Mouse (Mus musculus) lung, embryonic 14.5 days (tissue): ENCODE measurements around the gene Plxnb1. TPM values are rescaled to one million over a fixed set of nuclear protein-coding genes. Genes with fewer than 3 reads are reported as not detected.

Source experiments
- ATAC-seq: fragments of 200-750 bp; cut with Nextera tagmentation; 2 replicates; pipeline ENCODE4 v1.8.0; 2017; ENCODE audit warnings: mild to moderate bottlenecking, moderate TSS enrichment, moderate library complexity; ENCODE audit not compliant: insufficient read depth
- DNase-seq: peaks from one replicate; pipeline ENCODE4 v3.0.0-alpha.2; 2015
- H3K27ac ChIP-seq: fragments of 300-500 bp; sonication (generic); 2 replicates; pipeline ENCODE4 v1.5.1; 2014; ENCODE audit warnings: low read depth, mild to moderate bottlenecking, moderate library complexity
- H3K27me3 ChIP-seq: fragments of 300-500 bp; sonication (generic); 2 replicates; pipeline ENCODE4 v1.6.1; 2014; ENCODE audit warnings: low read length, control low read depth; ENCODE audit not compliant: insufficient read depth
- H3K36me3 ChIP-seq: fragments of 300-500 bp; sonication (generic); 2 replicates; pipeline ENCODE4 v1.6.1; 2014; ENCODE audit warnings: control low read depth; ENCODE audit not compliant: insufficient read depth
- H3K4me1 ChIP-seq: fragments of 300-500 bp; sonication (generic); 2 replicates; pipeline ENCODE4 v1.6.1; 2014; ENCODE audit warnings: antibody characterized with exemption, control low read depth; ENCODE audit not compliant: insufficient read depth
- H3K4me2 ChIP-seq: fragments of 300-500 bp; sonication (generic); 2 replicates; pipeline ENCODE4 v1.6.1; 2014; ENCODE audit warnings: mild to moderate bottlenecking
- H3K4me3 ChIP-seq: fragments of 300-500 bp; sonication (generic); 2 replicates; pipeline ENCODE4 v1.5.1; 2014; ENCODE audit warnings: low read depth, low read length
- H3K9ac ChIP-seq: fragments of 300-500 bp; sonication (generic); 2 replicates; pipeline ENCODE4 v1.6.1; 2014
- H3K9me3 ChIP-seq: fragments of 300-500 bp; sonication (generic); 2 replicates; pipeline ENCODE4 v1.6.1; 2016; ENCODE audit warnings: low read depth, low read length, control low read depth
- CTCF ChIP-seq: IDR thresholded peaks from 2 replicates; pipeline ENCODE4 v1.5.1; 2016; ENCODE audit warnings: antibody characterized with exemption, low read depth
- WGBS: fragments of 180-500 bp; shearing (Covaris S2); extraction: QIAGEN DNeasy Blood & Tissue Kit; methylation state at CpG from one replicate; pipeline ENCODE4 v1.1.7; 2014; 5-methylcytosine and 5-hydroxymethylcytosine counted together
- polyA plus RNA-seq: library from polyadenylated mRNA; unstranded; fragments of >200 nt; fragmentation: Nextera tagmentation; extraction: Ambion mirVana; gene quantifications from 2 replicates; pipeline ENCODE4 v1.2.1, GENCODE M21; 2014

The Plxnb1 gene
- polyA plus RNA-seq, 1 experiment from 2014 or later: 18.4 TPM

DNA sequence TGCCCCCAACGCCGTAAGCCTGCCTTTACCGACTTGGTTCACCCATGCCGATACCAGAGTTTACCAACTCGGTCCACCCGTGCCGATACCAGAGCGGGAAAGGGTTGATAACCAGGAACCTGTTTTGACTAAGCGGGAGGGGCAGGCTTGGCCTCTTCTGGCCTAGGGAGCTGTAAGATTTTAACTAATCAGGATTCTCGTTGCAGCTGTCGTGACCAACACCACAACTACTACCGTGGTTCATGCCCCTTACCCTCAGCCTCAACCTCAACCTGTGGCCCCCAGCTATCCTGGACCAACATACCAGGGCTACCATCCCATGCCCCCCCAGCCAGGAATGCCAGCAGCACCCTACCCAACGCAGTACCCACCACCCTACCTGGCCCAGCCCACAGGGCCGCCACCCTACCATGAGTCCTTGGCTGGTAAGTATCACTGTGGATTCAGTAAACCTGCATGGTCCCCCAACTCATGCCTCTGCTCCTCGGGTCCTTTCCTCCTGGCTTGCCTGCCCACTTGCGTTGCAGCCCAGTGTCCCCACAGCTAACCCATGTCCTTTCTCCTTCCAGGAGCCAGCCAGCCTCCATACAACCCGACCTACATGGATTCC is 39.0 kb upstream of the Plxnb1 start:
- TF ChIP-seq CTCF: no peak
- Histone ChIP-seq H3K4me3 (no peak overlapping the region), H3K9me3 (no peaks in the 10 kb centered on the region), H3K27ac (no peak overlapping the region), H3K9ac (no peak overlapping the region), H3K36me3 (peaks cover 39% of the 10 kb centered on the region), H3K27me3 (no peaks in the 10 kb centered on the region), H3K4me2 (no peak overlapping the region), H3K4me1 (0 out of 2 replicates have a peak, but pooled peaks cover 4% of the 10 kb centered on the region)
- no peak for DNase-seq
- no peak for ATAC-seq
- 89% methylated on average over 17 of the region's 17 CpGs for WGBS

DNA sequence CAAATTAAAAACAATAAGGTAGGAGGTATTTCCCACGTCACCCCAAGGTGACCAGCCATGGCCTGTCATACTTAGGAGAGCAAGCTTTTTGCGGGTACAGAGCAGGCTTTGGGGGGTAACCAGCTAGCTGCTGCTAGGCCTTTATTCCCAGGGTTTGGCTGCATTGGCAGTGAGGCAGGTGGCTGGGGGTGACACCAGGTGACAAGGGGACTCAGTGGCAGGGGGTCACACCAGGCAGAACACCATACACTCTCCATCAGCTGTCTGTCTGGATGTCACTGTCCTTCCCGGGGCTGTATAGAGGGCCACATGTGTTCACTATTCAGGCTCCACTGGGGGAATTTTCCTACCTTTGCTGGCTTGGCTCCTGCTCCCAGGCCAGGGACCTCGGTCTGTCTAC is 38.3 kb upstream of the Plxnb1 start:
- Histone ChIP-seq H3K4me2 (no peak overlapping the region), H3K4me3 (no peak overlapping the region), H3K27me3 (no peaks in the 10 kb centered on the region), H3K4me1 (0 out of 2 replicates have a peak, but pooled peaks cover 4% of the 10 kb centered on the region), H3K9me3 (no peaks in the 10 kb centered on the region), H3K27ac (no peak overlapping the region), H3K9ac (no peak overlapping the region), H3K36me3 (peaks cover 38% of the 10 kb centered on the region)
- TF ChIP-seq CTCF: no peak
- ATAC-seq (no peak), DNase-seq (no peak)
- 78% methylated on average over 4 of the region's 4 CpGs for WGBS

DNA sequence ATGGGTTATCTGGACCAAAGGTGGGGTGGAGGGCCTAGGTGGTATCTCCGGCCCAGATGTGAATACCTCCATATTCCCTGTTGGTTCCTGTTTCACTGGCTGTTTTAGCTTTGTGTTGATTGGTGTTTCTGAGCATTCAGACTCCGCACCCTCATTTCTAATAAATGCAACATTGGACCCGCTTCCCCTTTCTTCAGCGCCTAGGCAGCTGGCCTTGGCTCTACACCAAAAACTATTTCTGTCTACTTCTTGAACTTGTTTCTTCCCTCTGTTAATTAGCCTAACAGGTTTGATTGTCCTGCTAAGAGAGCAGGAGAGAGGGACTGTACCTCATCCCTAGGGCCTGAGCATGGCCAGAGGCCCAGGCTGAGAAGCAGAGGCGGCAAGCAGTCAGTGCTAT is 37.6 kb upstream of the Plxnb1 start:
- Histone ChIP-seq H3K36me3 (peaks cover 41% of the 10 kb centered on the region), H3K4me3 (no peak overlapping the region)
- no peak for ATAC-seq

DNA sequence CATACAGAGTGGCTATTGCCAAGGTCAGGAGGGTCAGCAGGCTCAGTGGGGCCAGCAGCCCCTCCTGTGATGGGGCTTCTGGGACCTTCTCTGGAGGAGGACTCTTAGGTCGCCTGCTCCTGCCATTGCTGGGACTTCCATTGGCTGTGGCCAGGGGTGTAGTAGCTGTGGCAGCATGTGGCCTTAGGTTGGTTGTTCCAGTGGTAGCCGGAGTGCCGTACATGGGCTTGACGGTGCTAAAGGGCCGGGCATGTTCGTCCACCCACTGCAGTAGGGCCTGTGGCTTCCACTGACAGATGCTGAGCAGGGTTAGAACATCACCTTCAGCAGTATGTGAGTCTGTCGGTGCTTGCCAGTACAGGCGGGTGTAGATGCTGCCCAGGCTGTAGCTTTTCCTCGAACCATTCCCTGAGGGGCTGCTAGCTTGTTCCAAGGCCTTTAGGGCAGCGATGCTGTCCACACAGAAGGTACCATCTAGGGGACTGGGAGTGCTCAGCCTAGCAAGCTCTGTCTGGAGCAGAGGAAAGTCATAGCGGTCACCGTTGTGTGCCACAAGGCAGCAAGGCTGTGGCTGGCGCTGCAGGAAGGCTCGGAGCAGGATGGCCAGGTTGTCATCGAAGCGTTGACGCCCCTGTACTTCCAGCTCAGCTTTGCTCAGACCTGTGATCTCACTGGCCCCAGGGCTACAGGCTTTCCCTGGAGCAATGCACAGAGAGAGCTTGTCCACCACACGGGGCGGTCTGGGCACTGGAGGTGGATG is 37.0 kb upstream of the Plxnb1 start:
- Histone ChIP-seq H3K9me3 (no peaks in the 10 kb centered on the region), H3K36me3 (peaks cover 47% of the 10 kb centered on the region), H3K4me1 (0 out of 2 replicates have a peak, but pooled peaks cover 4% of the 10 kb centered on the region), H3K4me2 (peak overlapping the region; percentile 66; the same call in 1 of the 2 replicates), H3K27ac (no peak overlapping the region), H3K27me3 (no peaks in the 10 kb centered on the region), H3K4me3 (peak overlapping the region; percentile 33; the same call in 1 of the 2 replicates), H3K9ac (peak overlapping the region; percentile 62; the same call in 1 of the 2 replicates)
- 87% methylated on average over 19 of the region's 19 CpGs for WGBS
- ATAC-seq: no peak
- no peak for TF ChIP-seq CTCF
- no peak for DNase-seq

More for the DNA sequence above, 37.6 kb upstream of the Plxnb1 start:
- Histone ChIP-seq H3K27me3 (no peaks in the 10 kb centered on the region), H3K9ac (no peak overlapping the region), H3K9me3 (no peaks in the 10 kb centered on the region), H3K4me1 (0 out of 2 replicates have a peak, but pooled peaks cover 4% of the 10 kb centered on the region), H3K27ac (no peak overlapping the region), H3K4me2 (no peak overlapping the region)
- DNase-seq: no peak
- 96% methylated on average over 5 of the region's 5 CpGs for WGBS
- TF ChIP-seq CTCF: no peak

DNA sequence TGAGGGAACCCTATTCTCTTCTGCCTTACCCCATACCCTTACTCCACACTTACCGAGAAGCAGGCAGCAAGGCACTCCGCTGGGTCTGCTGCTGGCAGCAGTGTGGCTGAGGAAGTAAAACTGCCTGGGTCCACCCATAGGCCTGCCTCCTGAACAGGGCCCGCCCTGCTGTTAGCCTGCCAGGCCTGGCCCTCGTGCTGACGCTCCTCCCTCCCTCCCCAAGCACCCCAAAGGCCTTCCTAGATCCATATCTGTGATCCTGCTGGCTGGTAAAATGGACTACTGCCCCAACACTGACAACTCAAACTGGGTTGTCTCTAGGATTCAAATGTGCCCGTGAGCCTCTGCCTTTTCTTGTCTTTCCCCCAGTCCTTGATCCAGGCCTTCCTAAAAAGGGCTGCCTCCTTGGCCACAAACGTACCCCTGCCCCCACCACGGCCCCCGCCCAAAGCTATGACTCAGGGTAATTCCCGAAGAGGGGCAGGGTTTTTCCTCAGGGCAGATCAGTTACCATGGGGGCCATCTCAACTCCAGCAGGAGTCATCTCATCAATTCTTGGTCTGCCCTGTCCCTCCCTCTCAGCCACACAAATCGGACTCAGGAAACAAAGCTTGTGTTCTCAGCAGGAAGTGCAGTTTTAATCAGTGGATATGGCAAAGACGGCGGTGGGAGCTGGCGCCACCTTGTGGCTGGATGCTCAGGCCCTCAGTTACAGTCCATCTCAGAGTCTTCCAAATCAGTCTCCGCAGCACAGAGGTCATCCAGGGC is 35.9 kb upstream of the Plxnb1 start, which contains the start of gene Trex1:
TSS of gene Trex1 (minus strand) at position 599 of the 768 bp plus-strand sequence.
- ATAC-seq (peak; percentile 87), DNase-seq (peak; percentile 91)
- peak within 1 kb of the TSS; percentile 66 for H3K4me2 ChIP-seq
- peak within 1 kb of the TSS; percentile 62 for H3K9ac ChIP-seq
- no peaks in the 10 kb centered on the region for H3K9me3 ChIP-seq
- 16% methylated on average over 15 of the region's 15 CpGs for WGBS
- peak; percentile 96 for TF ChIP-seq CTCF
- H3K27me3 ChIP-seq: no peaks in the 10 kb centered on the region
- peak within 1 kb of the TSS; percentile 89; the same call in 1 of the 2 replicates for H3K27ac ChIP-seq
- H3K36me3 ChIP-seq: peaks cover 58% of the 10 kb centered on the region
- 0 out of 2 replicates have a peak, but pooled peaks cover 4% of the 10 kb centered on the region for H3K4me1 ChIP-seq
- peak within 1 kb of the TSS; percentile 33 for H3K4me3 ChIP-seq

DNA sequence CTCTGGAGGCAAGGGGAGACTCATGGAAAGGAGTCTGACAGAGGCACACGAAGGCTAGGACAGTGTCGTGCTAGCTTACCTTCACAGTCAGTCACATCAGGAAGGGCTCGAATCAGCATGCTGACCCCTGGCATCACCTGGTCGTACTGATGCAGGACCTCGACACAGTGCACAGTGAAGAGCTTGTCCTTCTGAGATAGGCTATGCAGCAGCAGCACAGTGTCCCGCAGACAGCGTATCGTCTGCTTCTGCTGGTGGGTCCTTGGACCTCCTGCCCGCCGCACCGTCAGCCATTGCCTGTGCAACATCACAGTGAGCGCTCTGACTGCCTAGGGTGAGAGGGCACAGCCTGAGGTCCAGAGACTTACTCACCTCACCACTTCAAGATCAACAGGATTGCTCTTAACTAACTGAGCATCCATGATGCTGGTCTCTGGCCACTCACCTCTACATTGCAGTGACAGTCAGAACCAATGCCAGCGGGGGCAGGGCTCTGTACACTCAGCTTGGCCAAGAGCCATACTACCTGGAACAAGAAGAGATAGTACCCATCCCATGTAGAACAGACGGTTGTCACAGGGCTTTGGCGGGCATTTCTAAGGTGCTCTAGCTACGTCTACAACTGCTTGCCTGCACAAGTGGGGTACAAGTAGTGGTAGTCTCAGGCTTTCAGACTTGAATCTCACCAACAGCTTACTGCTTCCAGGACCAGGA is 34.8 kb upstream of the Plxnb1 start:
- ATAC-seq: no peak; the same call in 1 of the 2 replicates
- no peak for DNase-seq
- no peaks in the 10 kb centered on the region for H3K27me3 ChIP-seq
- TF ChIP-seq CTCF: no peak
- no peaks in the 10 kb centered on the region for H3K4me1 ChIP-seq
- 86% methylated on average over 16 of the region's 16 CpGs for WGBS
- no peak overlapping the region for H3K4me2 ChIP-seq
- no peak overlapping the region for H3K9ac ChIP-seq
- no peak overlapping the region for H3K27ac ChIP-seq
- H3K9me3 ChIP-seq: no peaks in the 10 kb centered on the region
- H3K36me3 ChIP-seq: peaks cover 68% of the 10 kb centered on the region
- H3K4me3 ChIP-seq: no peak overlapping the region
